Mouse (Mus musculus) mature B cell (primary cell): ENCODE data around the gene Ctsd.
"Not testable (repeated sequence)": the region's sequence is repeated elsewhere in the genome, so short reads cannot be mapped to it uniquely, and the experiment has no call there.

ENCODE experiments used
- in situ Hi-C: fragments of 300-500 bp; cut with MboI; formaldehyde crosslinking; loops from 2 replicates; pipeline ENCODE4 v1.14.3; 2019

The Ctsd gene

DNA sequence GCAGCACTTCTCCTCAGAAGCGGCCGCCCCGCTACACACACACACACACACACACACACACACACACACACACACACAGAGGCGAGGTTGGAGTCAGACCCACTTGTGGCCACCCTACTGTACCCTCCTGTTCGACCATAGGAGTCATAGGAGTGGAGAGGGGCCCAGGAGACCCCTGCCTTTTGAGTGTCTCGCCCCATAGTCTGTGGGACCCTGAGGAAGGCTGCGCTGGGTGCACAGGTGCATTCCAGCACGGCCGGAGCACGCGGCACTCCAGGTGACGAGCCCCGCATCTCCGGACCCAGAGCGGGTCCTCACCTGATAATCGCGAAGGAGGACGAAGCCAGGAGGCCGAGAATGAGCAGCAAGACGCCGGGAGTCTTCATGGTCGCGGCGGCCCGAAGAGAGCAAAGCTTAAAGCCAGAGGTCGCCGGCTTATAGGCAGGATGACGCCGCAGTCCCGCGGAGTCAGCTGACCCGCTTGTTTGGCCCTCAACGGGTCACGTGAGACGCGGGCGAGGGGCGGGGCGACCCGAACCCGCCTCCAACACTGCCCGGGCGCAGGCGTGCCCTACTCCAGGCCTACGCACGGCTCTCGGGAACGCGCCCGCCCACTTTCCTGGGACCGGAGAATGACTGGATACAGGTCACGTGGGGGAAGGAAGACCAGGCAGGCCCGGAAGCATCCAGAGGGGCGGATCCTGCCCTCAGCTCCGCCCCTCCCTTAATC lies at the start of gene Ctsd:
Gene Ctsd (minus strand): TSS at position 620 of the 730 bp plus-strand sequence.
- in situ Hi-C loops = no loop called here

- in situ Hi-C loops = loop anchor here (5.0 kb wide), 1 partner anchor 100 kb away; no protein-coding TSS in a partner anchor
These were observed 49.5 kb upstream of the Ctsd start for GRCm38 (mm10) chr7:142437324-142437723.

- in situ Hi-C loops = loop anchor here (5.0 kb wide), 1 partner anchor 98 kb away; no protein-coding TSS in a partner anchor
These were observed 47.7 kb upstream of the Ctsd start for GRCm38 (mm10) chr7:142435524-142435923.

- in situ Hi-C loops = no loop called here
These were observed 46.5 kb upstream of the Ctsd start, which contains the start of gene Syt8 for GRCm38 (mm10) chr7:142434137-142434865. Gene Syt8, plus strand, starts transcription at chr7:142434850.

GRCm38 (mm10) chr7:142433623-142434022 lies 45.8 kb upstream of the Ctsd start:
- in situ Hi-C loops = no loop called here

DNA sequence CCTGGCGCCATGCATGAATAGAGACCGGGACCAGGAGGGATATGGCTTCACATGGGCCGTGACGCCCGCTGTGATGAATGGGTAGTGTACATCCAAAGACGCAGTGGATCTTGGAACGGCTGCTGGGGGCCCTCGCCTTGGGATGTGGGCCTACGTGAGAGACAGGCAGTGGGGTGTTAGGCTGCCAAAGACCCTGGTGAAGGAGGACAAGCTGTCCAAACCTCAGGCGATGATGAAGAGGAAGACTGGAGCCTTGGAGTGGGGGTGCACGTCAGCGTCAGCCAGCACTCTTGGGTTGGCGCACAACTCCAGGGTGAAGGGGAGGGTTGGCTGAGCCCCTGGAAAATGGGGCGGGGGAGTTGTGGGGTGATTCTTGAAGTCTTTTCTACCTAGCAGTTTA lies 43.3 kb upstream of the Ctsd start:
- in situ Hi-C loops = no loop called here

DNA sequence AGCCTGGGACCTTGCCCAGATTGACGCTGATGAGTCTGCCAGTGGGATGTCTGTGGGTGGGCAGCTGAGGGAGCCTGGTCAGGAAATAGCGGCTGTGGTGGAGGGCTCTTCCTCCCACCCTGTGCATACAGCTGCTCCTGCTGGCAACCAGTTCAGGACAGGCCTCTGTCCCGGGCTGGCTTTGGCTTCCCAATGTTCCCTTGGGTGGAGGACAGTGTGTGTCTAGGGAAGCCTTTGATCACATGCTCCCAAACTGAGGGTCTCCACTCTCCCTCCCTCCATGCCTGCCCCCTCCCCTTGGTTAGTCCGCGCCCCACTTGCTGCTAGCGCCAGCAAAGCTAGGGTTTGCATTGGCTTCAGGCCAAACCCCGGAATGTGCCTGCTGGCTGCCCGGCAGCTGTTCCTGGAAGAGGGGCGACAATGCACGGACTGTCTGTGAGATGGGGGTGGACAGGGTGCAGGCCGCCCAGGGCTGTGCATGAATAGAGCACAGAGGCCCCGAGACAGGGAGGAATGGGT lies 42.4 kb upstream of the Ctsd start:
- in situ Hi-C loops = no loop called here

- in situ Hi-C loops = no loop called here
These were observed 40.4 kb upstream of the Ctsd start for GRCm38 (mm10) chr7:142428213-142428612.

DNA sequence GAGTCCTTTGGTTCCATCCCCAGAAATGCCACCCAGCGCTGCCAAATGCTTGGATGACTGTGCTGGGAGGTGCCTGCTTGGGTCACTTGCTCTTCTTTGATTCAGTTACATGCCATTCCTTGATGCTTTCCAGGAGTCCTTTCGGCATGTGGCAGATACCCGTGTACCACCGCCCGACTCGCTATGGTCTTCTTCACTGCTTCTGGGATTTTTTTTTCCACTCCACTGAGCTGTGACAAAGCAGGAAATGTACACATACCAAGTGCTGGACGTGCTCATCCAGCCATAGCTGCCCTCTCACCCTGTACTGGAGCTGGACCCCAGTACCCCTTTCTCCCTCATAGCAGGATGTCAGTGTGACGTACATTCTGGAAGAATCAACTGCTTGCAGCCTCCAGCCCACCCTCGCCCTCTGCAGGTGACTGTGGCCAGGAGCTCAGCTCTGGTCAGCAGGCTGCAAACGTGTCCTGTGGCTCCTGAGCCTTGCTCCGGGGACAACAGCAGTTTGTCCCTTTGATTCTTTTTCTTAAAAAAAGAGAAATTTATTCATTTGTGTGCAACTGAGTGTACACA lies 37.9 kb upstream of the Ctsd start:
- in situ Hi-C loops = no loop called here

GRCm38 (mm10) chr7:142421826-142422225 lies 34.0 kb upstream of the Ctsd start:
- in situ Hi-C loops = no loop called here

DNA sequence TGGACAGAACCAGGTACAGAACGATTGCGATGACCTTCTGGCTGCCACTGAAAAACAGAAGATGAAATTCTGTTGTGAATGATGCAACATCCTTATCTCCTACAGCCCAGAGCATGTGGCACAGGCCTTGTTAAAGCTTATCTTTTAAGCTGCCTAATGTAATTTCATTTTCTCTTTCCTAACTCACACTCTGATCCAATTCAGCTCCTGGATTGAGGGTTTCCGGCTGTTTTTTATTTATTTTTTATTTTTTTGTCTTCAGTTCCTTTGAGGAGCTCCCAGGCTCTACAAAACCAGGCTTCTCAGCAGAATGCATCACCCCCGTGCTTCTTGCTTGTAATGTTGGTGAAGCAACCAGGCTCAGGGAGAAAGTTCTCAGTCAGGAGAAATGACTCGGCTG lies 32.0 kb upstream of the Ctsd start:
- in situ Hi-C loops = no loop called here

DNA sequence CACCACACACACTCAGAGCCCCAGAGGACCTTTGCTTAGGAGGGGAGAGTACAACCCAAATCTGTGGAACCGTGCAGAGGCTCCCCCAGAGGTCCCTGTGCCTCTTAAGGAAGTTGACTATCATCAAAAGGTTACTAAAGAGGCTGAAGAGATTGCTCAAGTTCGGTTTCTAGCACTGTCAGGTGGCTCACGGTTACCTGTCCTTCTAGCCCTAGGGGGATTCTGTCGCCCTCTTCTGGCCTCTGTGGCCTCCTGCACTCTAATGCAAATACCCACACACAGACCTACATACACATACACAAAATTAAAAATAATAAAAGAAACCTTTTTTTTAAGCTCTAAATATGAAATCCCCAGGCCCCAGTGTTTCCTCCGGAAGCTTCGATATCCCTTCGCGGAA lies 30.8 kb upstream of the Ctsd start:
- in situ Hi-C loops = no loop called here

DNA sequence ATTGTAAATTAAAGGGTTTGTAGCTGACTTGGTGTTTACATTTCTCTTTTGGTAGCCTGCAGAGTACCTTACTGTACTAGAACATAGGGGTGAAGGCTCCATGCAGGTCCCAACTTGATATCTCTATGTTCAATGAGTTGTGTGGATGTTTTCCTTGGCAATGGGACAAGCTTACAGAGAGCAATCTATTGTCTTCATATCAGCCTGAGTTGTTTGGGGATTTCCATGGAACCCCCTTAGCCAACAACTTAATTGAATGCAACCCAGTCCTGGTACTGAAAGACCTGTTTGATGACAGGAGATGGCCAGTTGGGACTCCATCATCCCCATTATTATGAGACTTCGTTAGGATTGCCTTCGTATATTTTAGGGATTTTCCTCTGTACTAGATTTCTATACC lies 30.2 kb upstream of the Ctsd start:
- in situ Hi-C loops = no loop called here

GRCm38 (mm10) chr7:142416225-142416624 lies 28.4 kb upstream of the Ctsd start:
- in situ Hi-C loops = no loop called here

- in situ Hi-C loops = no loop called here
These were observed 27.5 kb upstream of the Ctsd start for GRCm38 (mm10) chr7:142415314-142415713.

- in situ Hi-C loops = no loop called here
These were observed 25.4 kb upstream of the Ctsd start for GRCm38 (mm10) chr7:142413285-142413684.

GRCm38 (mm10) chr7:142409603-142410002 lies 21.8 kb upstream of the Ctsd start:
- in situ Hi-C loops = no loop called here

DNA sequence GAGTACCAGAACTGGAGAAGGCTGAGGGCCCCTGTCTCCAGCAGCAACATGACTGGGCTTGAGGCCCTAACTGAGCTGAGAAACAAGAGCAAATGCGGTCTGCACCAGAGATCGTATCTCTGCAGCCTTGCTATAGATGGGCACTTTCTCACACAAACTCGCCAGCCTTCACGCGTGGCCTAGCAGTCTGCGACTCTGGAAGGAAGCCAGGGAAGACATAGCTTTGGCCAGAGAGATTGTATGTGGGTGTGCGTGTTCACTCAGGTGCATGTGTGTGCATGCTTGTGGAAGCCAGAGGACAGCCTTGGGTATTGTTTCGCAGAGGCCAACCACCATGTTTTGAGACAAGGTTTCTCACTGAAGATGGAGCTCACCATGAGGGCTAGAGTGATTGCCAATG lies 20.8 kb upstream of the Ctsd start:
- in situ Hi-C loops = no loop called here

DNA sequence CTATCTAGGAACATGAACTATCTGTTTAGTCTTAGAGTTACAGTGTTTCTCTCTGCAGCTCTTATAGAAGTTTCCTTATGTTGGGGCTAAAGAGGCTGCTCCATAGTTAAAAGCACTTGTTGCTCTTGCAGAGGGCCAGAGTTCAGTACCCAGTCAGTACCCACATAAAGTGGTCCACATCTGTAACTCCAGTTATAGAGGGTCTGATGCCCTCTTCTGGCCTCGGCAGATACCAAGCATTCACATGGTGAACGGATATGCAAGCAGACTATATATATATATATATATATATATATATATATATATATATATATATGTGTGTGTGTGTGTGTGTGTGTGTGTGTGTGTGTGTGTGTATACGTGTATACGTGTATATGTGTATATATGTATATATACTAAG lies 20.1 kb upstream of the Ctsd start:
- in situ Hi-C loops = no loop called here

- in situ Hi-C loops = not testable (repeated sequence)
These were observed 17.3 kb upstream of the Ctsd start for GRCm38 (mm10) chr7:142405134-142405533.

DNA sequence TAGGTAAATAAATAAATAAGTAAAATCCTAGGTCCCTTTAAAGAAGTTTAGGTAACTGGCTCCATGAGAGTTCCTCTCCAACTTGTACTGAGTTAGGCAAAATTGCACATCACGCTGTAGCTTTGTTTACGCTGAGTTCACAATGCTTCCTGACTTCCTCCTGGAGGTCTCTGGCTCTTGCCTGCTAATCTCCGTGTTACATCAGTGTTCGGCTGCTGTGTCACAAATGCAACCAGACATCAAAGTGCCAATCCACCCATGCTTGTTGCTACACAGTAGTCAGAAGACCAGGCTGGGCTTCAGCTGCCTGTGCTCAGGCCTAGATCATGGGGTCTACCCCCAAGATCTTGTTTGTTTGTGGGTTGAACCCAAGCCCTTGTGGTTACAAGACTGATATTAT lies 15.8 kb upstream of the Ctsd start:
- in situ Hi-C loops = no loop called here

GRCm38 (mm10) chr7:142400750-142401142 lies 12.9 kb upstream of the Ctsd start:
- in situ Hi-C loops = no loop called here
